Mouse (Mus musculus): ENCODE measurements around the gene Fam163b.

GRCm38 (mm10) chr2:27161526-27161925 is 19.2 kb upstream of the Fam163b start:
- TF ChIP-seq CTCF (IDR thresholded peaks at IDR 0.05; ENCODE audit: extremely low read depth, insufficient read depth, low read length) = no peak
- no peak for TF ChIP-seq POLR2A (IDR thresholded peaks at IDR 0.05; ENCODE audit: extremely low read depth, insufficient read depth, low read length)
